Mouse (Mus musculus): ENCODE data around the gene Tcaf1. TPM values are rescaled to one million over a fixed set of nuclear protein-coding genes. Genes with fewer than 3 reads are reported as not detected.

Gene Tcaf1
- polyA plus RNA-seq (2017; shearing (Covaris generic)), result 0.19 TPM

DNA sequence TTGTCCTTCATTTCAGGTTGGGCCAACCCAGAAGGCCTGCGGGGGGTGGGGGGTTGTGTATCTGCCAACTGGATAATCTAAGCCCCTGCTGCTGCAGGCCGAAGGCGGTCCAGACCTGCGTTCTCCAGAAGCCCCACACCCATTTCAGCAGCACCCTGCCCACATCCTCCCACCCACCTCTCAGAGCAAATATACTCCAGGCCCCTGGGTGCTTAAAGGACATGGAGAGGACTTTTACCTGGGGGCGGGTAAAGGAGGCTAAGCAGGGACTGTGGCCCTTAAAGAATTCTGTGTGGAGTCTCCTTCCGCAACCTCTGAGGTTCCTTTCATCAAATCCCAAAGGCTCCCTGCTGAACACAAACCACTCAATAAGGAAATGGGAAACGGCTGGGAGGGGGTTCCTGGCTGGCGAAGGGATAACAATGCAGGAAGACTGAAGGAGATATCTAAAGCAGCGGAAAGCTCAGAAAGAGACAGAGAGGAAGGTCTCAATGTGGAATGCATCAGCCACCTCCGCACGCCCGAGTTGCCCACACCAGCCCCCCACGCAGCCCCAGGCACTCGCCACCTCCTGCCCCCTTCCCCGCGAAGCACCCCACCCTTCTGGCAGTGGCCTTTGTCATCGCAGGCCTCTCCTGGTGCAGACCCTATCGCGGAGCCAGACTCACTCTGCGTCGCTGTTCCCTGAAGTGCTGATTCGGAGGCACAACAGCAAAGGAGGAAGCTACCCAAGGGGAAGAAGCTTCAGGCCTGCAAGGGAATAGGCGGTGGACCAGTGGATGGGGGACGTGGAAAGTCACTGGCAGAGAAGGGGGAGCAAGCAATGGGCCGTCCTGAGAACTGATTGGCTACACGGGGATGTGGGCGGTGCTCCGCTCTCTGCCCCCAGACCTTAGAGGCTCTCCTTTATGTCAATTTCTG is at the start of gene Tcaf1:
Gene Tcaf1 (minus strand): TSS at position 798 of the 921 bp plus-strand sequence.

DNA sequence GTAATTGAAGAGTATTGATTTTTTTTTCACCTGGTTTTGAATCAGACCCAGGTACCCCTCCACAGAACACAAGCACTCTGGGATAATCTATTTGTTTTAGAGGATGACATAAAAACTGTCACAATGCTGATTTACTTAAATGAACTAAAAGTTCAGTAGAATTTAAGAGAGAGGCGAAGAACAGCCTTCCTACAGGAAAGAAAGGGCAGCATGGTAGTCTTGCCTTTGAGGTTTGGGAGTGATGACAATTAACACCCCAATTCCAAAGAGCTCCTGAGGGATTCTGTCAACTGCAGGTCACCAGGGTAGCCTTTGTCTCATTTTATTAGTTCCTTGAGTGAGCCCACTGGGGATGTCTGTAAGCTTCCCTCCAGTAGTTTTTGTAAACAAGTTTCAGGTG is 46.2 kb upstream of the Tcaf1 start, which contains the start of gene Olfr38:
Gene Olfr38 (plus strand): TSS at position 301 of the 400 bp plus-strand sequence.

DNA sequence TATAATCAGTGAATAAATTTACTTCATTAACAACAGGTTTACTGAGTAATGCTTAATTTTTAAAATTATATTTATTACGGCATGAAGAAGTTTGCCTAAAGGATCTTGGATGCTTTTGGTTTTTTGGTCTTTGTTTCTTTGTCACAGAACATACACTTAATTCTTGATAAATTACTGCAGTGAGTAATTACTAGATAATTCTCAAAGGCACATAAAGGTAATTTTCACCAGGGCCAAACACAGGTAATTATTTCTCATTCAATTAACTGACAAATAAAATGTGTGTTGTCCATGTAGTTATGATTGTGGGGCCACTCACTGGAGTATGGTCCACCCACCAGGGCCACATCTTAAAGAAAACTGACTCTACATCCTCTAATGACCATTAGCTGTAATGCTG is 29.2 kb upstream of the Tcaf1 start, which contains the start of gene Olfr453:
Gene Olfr453 (plus strand): TSS at position 301 of the 400 bp plus-strand sequence.

DNA sequence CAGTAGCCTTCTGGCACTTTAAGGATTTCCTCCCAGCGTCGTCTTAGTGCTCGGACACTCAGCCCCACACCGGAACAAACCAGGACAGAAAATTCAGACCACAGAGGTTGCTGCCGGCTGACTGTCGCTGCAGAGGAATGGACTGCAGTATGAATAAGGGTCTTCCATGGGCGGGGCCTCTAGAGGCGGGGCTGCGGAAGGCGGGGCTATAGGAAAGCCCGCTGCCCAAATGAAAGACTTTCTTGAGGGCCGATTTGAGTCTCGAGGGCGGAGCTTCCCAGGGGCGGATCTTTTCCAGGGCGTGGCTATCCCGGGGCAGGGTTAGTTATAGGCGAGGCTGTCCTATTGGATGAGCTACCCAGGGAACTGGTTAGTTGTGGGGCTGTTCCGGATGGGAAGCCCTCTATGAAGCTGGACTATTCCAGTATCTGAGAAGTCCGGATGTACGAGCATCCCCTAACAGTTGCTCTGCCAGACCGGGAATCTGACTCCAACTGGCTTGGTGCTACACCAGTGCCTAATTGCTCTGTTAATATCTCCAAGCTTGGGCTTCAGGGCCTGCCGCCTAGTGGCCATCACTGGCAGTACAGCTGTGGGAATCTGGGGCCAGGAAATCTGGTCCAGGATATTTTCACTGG is 64.9 kb downstream of the Tcaf1 start, which contains the start of gene Tcaf2:
Gene Tcaf2 (minus strand): TSS at position 343 of the 638 bp plus-strand sequence.

Other genes with a start within 250 kb of the Tcaf1 start
- gene Olfr458, start 244.9 kb downstream of the Tcaf1 start, polyA plus RNA-seq (2017; shearing (Covaris generic)), result not detected
- not detected for gene Olfr457, start 233.8 kb downstream of the Tcaf1 start, polyA plus RNA-seq (2017; shearing (Covaris generic))
- 0.17 TPM for gene Olfr456, start 222.9 kb downstream of the Tcaf1 start, polyA plus RNA-seq (2017; shearing (Covaris generic))
- gene Olfr455, start 162.5 kb downstream of the Tcaf1 start, polyA plus RNA-seq (2017; shearing (Covaris generic)), result not detected
- not detected for gene Tcaf3, start 112.4 kb downstream of the Tcaf1 start, polyA plus RNA-seq (2017; shearing (Covaris generic))
- gene Tcaf2, start 64.8 kb downstream of the Tcaf1 start, polyA plus RNA-seq (2017; shearing (Covaris generic)), result 0.05 TPM
- not detected for gene Olfr453, start 29.3 kb upstream of the Tcaf1 start, polyA plus RNA-seq (2017; shearing (Covaris generic))
- gene Olfr38, start 46.3 kb upstream of the Tcaf1 start, polyA plus RNA-seq (2017; shearing (Covaris generic)), result 0.06 TPM
- not detected for gene Olfr452, start 75.0 kb upstream of the Tcaf1 start, polyA plus RNA-seq (2017; shearing (Covaris generic))
- not detected for gene Olfr450, start 101.9 kb upstream of the Tcaf1 start, polyA plus RNA-seq (2017; shearing (Covaris generic))
- gene Olfr449, start 124.3 kb upstream of the Tcaf1 start, polyA plus RNA-seq (2017; shearing (Covaris generic)), result not detected
- gene Olfr448, start 180.4 kb upstream of the Tcaf1 start, polyA plus RNA-seq (2017; shearing (Covaris generic)), result not detected
- gene Olfr447, start 198.8 kb upstream of the Tcaf1 start, polyA plus RNA-seq (2017; shearing (Covaris generic)), result not detected
- not detected for gene Olfr446, start 211.3 kb upstream of the Tcaf1 start, polyA plus RNA-seq (2017; shearing (Covaris generic))
- not detected for gene Olfr444, start 239.0 kb upstream of the Tcaf1 start, polyA plus RNA-seq (2017; shearing (Covaris generic))